Mouse (Mus musculus): ENCODE measurements around the gene Nr0b2. TPM values are rescaled to one million over a fixed set of nuclear protein-coding genes. Genes with fewer than 3 reads are reported as not detected.

Gene Nr0b2
- polyA plus RNA-seq, 1 experiment from 2014 or later: 0.51 TPM

Small RNA genes lying within 50 kb of the gene (microRNA-seq; reads per million reads assigned to microRNA genes)
- gene Gm23158: not detected

Other genes with a start within 250 kb of the Nr0b2 start
- 5.5 and 7.1 TPM in 2 replicates for gene Wdtc1, start 199.9 kb upstream of the Nr0b2 start, polyA plus RNA-seq (2015; fragmentation: Nextera tagmentation; extraction: Ambion mirVana)
- 2.7 and 3.1 TPM in 2 replicates for gene Slc9a1, start 183.7 kb upstream of the Nr0b2 start, polyA plus RNA-seq (2015; fragmentation: Nextera tagmentation; extraction: Ambion mirVana)
- 0.05 TPM in 1 of 2 replicates, not detected in the other for gene Tent5b, start 73.2 kb upstream of the Nr0b2 start, polyA plus RNA-seq (2015; fragmentation: Nextera tagmentation; extraction: Ambion mirVana)
- gene Trnp1, start 54.8 kb upstream of the Nr0b2 start, polyA plus RNA-seq (2015; fragmentation: Nextera tagmentation; extraction: Ambion mirVana): 0.06 TPM in 1 of 2 replicates, not detected in the other
- gene Kdf1, start 34.4 kb upstream of the Nr0b2 start, polyA plus RNA-seq (2015; fragmentation: Nextera tagmentation; extraction: Ambion mirVana): 0.45 and 0.70 TPM in 2 replicates
- gene Nudc, start 7.4 kb upstream of the Nr0b2 start, polyA plus RNA-seq (2015; fragmentation: Nextera tagmentation; extraction: Ambion mirVana): 214 and 231 TPM in 2 replicates
- 4.3 and 4.6 TPM in 2 replicates for gene Gpatch3, start 21.4 kb downstream of the Nr0b2 start, polyA plus RNA-seq (2015; fragmentation: Nextera tagmentation; extraction: Ambion mirVana)
- 12.5 and 13.5 TPM in 2 replicates for gene Gpn2, start 31.0 kb downstream of the Nr0b2 start, polyA plus RNA-seq (2015; fragmentation: Nextera tagmentation; extraction: Ambion mirVana)
- gene Sfn, start 48.8 kb downstream of the Nr0b2 start, polyA plus RNA-seq (2015; fragmentation: Nextera tagmentation; extraction: Ambion mirVana): 0.77 and 0.92 TPM in 2 replicates
- gene Zdhhc18, start 96.8 kb downstream of the Nr0b2 start, polyA plus RNA-seq (2015; fragmentation: Nextera tagmentation; extraction: Ambion mirVana): 1.0 and 1.1 TPM in 2 replicates
- 5.8 and 7.3 TPM in 2 replicates for gene Pigv, start 119.3 kb downstream of the Nr0b2 start, polyA plus RNA-seq (2015; fragmentation: Nextera tagmentation; extraction: Ambion mirVana)
- gene Arid1a, start 203.4 kb downstream of the Nr0b2 start, polyA plus RNA-seq (2015; fragmentation: Nextera tagmentation; extraction: Ambion mirVana): 8.0 and 9.0 TPM in 2 replicates

All from liver, embryonic 13.5 days (tissue).